Mouse (Mus musculus) macrophage (primary cell): ENCODE measurements around the gene Igbp1b. TPM values are rescaled to one million over a fixed set of nuclear protein-coding genes. Genes with fewer than 3 reads are reported as not detected.

Experiments used
- H3K27ac ChIP-seq: fragments of 350-480 bp; formaldehyde crosslinking; 2 replicates; pipeline ENCODE4 v1.9.0; 2021
- H3K36me3 ChIP-seq: fragments of 350-480 bp; formaldehyde crosslinking; 2 replicates; pipeline ENCODE4 v1.9.0; 2021; ENCODE audit errors: inconsistent target
- H3K4me3 ChIP-seq: fragments of 350-480 bp; formaldehyde crosslinking; 2 replicates; pipeline ENCODE4 v1.9.0; 2021; ENCODE audit errors: inconsistent target
- H3K79me2 ChIP-seq: fragments of 350-480 bp; formaldehyde crosslinking; 2 replicates; pipeline ENCODE4 v1.9.0; 2021; ENCODE audit errors: inconsistent target
- WGBS: methylation state at CpG from one replicate; pipeline ENCODE4 v1.1.7; 2026; ENCODE audit warnings: inconsistent platforms; ENCODE audit not compliant: missing documents; 5-methylcytosine and 5-hydroxymethylcytosine counted together
- polyA plus RNA-seq: library from polyadenylated mRNA; stranded (reverse); fragments of 250-400 nt; gene quantifications from 3 replicates; pipeline ENCODE4 v1.2.4, GENCODE M21; 2018; ENCODE audit warnings: inconsistent platforms
- total RNA-seq, 78 experiments: library from RNA; depleted of rRNA; stranded (reverse); fragments of 250-400 nt; gene quantifications; 1 replicate in 9 of 78; 2 replicates in 24 of 78; 3 replicates in 43 of 78; 4 replicates in 2 of 78; pipeline ENCODE4 v1.2.4; 2018; ENCODE audit warnings: inconsistent platforms in 56 of 78

The Igbp1b gene
- total RNA-seq (2018; cell fraction: chromatin; rRNA removed) = not detected
- total RNA-seq (2018; cell fraction: cytosol; rRNA removed) = not detected
- not detected for total RNA-seq (2018; cell fraction: nucleus; rRNA removed)
- polyA plus RNA-seq = not detected in 3 replicates

- Histone ChIP-seq H3K79me2 (no peaks in the 10 kb centered on the region), H3K27ac (no peak within 1 kb of the TSS), H3K36me3 (no peaks in the 10 kb centered on the region), H3K4me3 (no peak within 1 kb of the TSS)
- 78% methylated on average over 3 of the region's 3 CpGs for WGBS
Measured at GRCm38 (mm10) chr6:138658516-138658915, at the start of gene Igbp1b. TSS of gene Igbp1b (minus strand) at chr6:138658544.

GRCm38 (mm10) chr6:138682959-138683358 lies 24.6 kb upstream of the Igbp1b start:
- Histone ChIP-seq H3K36me3 (no peaks in the 10 kb centered on the region), H3K4me3 (no peak overlapping the region), H3K27ac (no peak overlapping the region), H3K79me2 (no peaks in the 10 kb centered on the region)

DNA sequence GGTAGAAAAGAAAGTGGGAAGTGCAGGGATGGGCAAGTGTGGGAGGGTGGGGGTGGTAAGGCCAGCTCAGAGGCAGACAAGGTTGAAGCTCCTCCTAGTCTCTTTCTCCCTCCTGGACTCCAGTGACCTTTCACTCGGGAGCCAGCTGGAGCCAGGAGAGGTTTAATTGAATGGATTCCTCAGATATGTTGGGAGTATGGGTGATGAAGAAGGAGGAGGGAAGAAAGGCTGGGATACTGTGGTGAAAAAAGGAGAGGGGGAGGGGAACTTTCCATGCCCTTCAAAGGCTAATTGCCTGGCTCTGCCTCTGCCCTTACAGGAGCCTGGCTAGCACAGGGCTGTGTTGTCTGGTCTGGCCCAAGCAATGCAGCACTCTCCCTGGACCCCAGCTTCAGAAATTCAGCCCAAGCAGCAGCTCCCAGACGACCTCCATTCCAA lies 14.4 kb upstream of the Igbp1b start:
- 11% methylated on average over 2 of the region's 2 CpGs for WGBS
- Histone ChIP-seq H3K4me3 (no peak overlapping the region), H3K27ac (no peak overlapping the region), H3K79me2 (no peaks in the 10 kb centered on the region), H3K36me3 (no peaks in the 10 kb centered on the region)

DNA sequence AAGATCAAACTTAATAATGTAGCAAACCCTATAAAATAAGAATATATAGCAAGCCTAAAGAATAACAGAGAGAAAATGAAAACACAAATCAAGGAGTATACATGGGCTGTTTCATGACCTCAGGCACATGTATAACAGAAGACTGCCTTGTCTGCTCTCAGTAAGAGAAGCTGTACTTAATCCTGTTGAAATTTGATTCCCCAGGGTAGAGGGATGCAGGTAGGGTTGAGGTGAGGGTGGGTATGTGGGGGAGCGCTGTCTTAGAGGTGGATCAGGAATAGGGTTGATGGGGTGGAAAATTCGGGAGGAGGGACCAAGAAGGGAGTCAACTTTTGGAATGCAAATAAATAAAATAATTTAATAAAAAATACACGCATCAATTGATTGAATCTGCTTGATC lies 7.1 kb upstream of the Igbp1b start:
- 89% methylated on average over 3 of the region's 3 CpGs for WGBS
- Histone ChIP-seq H3K36me3 (no peaks in the 10 kb centered on the region), H3K79me2 (no peaks in the 10 kb centered on the region), H3K27ac (no peak overlapping the region), H3K4me3 (no peak overlapping the region)

GRCm38 (mm10) chr6:138645604-138646003 lies 12.7 kb downstream of the Igbp1b start:
- no peaks in the 10 kb centered on the region for H3K79me2 ChIP-seq
- H3K36me3 ChIP-seq = no peaks in the 10 kb centered on the region
- H3K4me3 ChIP-seq = no peak overlapping the region
- 92% methylated on average over 2 of the region's 2 CpGs for WGBS
- H3K27ac ChIP-seq = no peak overlapping the region

DNA sequence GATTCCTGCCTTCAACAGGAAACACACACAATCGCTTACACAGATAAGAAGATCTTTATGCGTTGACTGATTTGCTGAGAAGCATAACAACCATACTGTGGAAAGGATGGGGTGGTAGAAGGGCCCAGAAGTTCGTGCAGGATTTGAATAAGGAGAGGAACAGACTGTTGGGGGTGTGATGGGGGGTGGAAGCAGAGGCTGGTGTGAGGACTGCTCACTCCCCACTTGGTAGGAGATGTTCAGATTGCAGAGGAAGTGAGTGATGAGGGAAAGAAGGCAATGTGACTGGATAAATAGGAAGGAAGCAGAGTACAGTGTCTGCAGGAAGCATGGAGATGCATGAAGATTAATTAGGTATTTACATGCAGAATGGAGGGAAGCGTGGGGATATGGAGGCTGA lies 19.0 kb downstream of the Igbp1b start:
- Histone ChIP-seq H3K4me3 (no peak overlapping the region), H3K27ac (no peak overlapping the region), H3K36me3 (no peaks in the 10 kb centered on the region), H3K79me2 (no peaks in the 10 kb centered on the region)
- WGBS = 56% methylated on average over 4 of the region's 4 CpGs

DNA sequence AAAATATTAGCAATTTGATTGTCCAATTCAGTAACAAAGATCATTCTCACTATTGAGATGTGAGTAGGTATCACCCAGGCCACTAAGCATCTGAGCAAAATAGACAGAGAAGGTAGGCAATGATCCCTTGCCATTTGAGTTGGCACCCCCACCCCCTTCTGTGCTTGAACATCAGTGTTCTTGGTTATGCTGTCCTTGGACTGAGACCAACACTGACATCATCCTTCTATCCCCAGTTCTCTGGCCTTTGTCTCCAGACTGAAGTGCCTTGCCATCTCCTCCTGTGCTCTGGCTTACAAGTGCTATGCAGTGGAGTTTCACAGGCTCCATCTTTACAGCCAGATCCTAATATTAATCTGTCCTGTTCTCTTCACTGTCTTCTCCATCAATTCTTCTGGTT lies 37.6 kb downstream of the Igbp1b start:
- Histone ChIP-seq H3K79me2 (no peaks in the 10 kb centered on the region), H3K4me3 (no peak overlapping the region), H3K27ac (no peak overlapping the region), H3K36me3 (no peaks in the 10 kb centered on the region)

- Histone ChIP-seq H3K36me3 (no peaks in the 10 kb centered on the region), H3K4me3 (no peak overlapping the region), H3K27ac (no peak overlapping the region), H3K79me2 (no peaks in the 10 kb centered on the region)
- WGBS = 70% methylated on average over 3 of the region's 3 CpGs
Measured at GRCm38 (mm10) chr6:138618396-138618795, 39.9 kb downstream of the Igbp1b start.

Other genes with a start within 250 kb of the Igbp1b start
- gene Lmo3, start 76.6 kb downstream of the Igbp1b start, polyA plus RNA-seq = not detected in 3 replicates